Mouse (Mus musculus): ENCODE results near the gene Umad1.

- no peak for TF ChIP-seq ZC3H11A (IDR thresholded peaks at IDR 0.05; ENCODE audit: borderline replicate concordance, low read depth, low read length)
- TF ChIP-seq CHD2 (IDR thresholded peaks at IDR 0.05; ENCODE audit: low read depth, low read length): no peak
- no peak for TF ChIP-seq HCFC1 (IDR thresholded peaks at IDR 0.05; ENCODE audit: borderline replicate concordance, insufficient read depth, low read length)
Measured at GRCm38 (mm10) chr6:8397252-8397651, 138.2 kb downstream of the Umad1 start.
